Mouse (Mus musculus) spleen, adult 2 months (tissue): ENCODE results near the gene Mical3.

ENCODE experiments used
- CTCF ChIP-seq: fragments of 200-500 bp; IDR thresholded peaks from 2 replicates; pipeline ENCODE4 v1.5.1; 2011; ENCODE audit warnings: mild to moderate bottlenecking, inconsistent platforms; ENCODE audit not compliant: insufficient read depth, insufficient read length, insufficient replicate concordance; ENCODE audit errors: extremely low read depth
- POLR2A ChIP-seq: fragments of 200-500 bp; IDR thresholded peaks from 2 replicates; pipeline ENCODE4 v1.6.1; 2011; ENCODE audit warnings: low read depth, low read length, inconsistent platforms

DNA sequence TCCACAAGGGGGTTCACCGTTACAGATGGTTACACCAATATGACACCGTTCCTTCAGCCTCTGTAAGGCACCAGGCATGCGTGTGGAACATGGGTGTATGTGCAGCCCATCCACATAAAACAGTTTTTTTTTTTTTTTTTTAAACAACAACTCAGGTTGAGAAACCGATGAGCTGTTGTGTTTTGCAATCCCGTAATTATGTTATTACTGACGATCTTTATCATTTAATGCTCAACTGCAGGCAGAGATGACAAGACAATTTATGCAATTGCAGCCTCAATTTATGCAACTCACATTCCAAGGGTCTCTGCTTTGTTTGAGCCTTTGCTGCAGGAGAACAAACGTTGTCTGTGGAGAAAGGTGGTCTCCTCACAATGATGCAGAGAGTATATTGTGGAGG is 49.0 kb upstream of the Mical3 start:
- TF ChIP-seq CTCF (no peak), POLR2A (no peak)
